Comparison of ENCODE assay signal across 33 mouse cellular contexts in genomic region chr8:80577126-80577525, GRCm38 (mm10). TPM values are rescaled to one million over a fixed set of nuclear protein-coding genes. Genes with fewer than 3 reads are reported as not detected.
DNase-seq lines count a peak whose midpoint lies in the region; ATAC-seq and TF ChIP-seq lines count a peak whose summit lies in the region.
"Had no signal": no experiment of that assay in that cellular context is flagged by ENCODE, and none has a peak within 500 bp of the region (broad histone marks: within the 10 kb centered on the region; RNA-seq: fewer than 3 reads in every experiment).

No protein-coding gene starts in this region.

- H3K79me2 ChIP-seq in C2C12 (ENCODE audit: control insufficient read depth, insufficient read depth): no peaks in the 10 kb centered on the region

- no peaks in the 10 kb centered on the region for H3K36me3 ChIP-seq in C2C12 (ENCODE audit: control insufficient read depth, insufficient read depth)
- H3K36me3 ChIP-seq: heart, embryonic 13.5 days; intestine, embryonic 15.5 days; midbrain, embryonic 12.5 days; neural tube, embryonic 13.5 days had no signal

- DNase-seq in kidney, postnatal 14 days: peak; percentile 2
- DNase-seq in kidney, postnatal 10 days: no peak
- DNase-seq in adrenal gland, adult 2 months: peak; percentile 72
- peak; percentile 35 to 49 for DNase-seq in adrenal gland, postnatal 36 days
- DNase-seq in urinary bladder, adult 18-20 months (ENCODE audit: low spot score in 2 of 2): no peak
- no peak for DNase-seq in thymus, postnatal 36 days
- DNase-seq: B cell, adult 2 months; cerebellum, adult 2 months; cerebellum, postnatal 14 days; gastrocnemius, postnatal 10 days; heart, postnatal 10 days; kidney, postnatal 4 days; layer of hippocampus, postnatal 36 days; liver; lung, adult 2 months; lung, postnatal 4 days; right cerebral cortex, postnatal 4 days had no signal

- no peak overlapping the region for H3K4me3 ChIP-seq in C2C12 (ENCODE audit: insufficient read depth, poor library complexity, severe bottlenecking)
- H3K4me3 ChIP-seq: erythroblast, embryonic 14.5 days; heart, embryonic 13.5 days; intestine, embryonic 15.5 days; megakaryocyte, embryonic 14.5 days; midbrain, embryonic 12.5 days; neural tube, embryonic 13.5 days had no signal

- H3ac ChIP-seq in C2C12 (ENCODE audit: control insufficient read depth, insufficient read length, low read depth): no peak overlapping the region

- H3K79me3 ChIP-seq in C2C12 (ENCODE audit: low read depth): no peaks in the 10 kb centered on the region

- no peak for TF ChIP-seq CTCF in C2C12 (IDR thresholded peaks at IDR 0.05; ENCODE audit: control insufficient read depth, insufficient read depth, insufficient read length)

- no peaks in the 10 kb centered on the region for H3K27me3 ChIP-seq in C2C12 (ENCODE audit: control insufficient read depth, insufficient read depth, insufficient read length)
- H3K27me3 ChIP-seq: CH12.LX; heart, embryonic 13.5 days; intestine, embryonic 15.5 days; megakaryocyte, embryonic 14.5 days; midbrain, embryonic 12.5 days; neural tube, embryonic 13.5 days had no signal

- ATAC-seq in monocyte, adult 5-6 weeks (replicated peaks; ENCODE audit: insufficient number of reproducible peaks, low FRiP score, low TSS enrichment, poor library complexity, severe bottlenecking): no peak
- ATAC-seq: hindbrain, postnatal 0 days; intestine, embryonic 15.5 days had no signal

TF ChIP-seq in C2C12, 6 proteins besides CTCF, POLR2A, EP300 and RAD21:
- TF ChIP-seq USF1 (IDR thresholded peaks at IDR 0.05; ENCODE audit: low read depth) (peak; percentile 50), MYOG (IDR thresholded peaks at IDR 0.05; ENCODE audit: control insufficient read depth, extremely low read depth, insufficient read length) (no peak)

RNA-seq across cellular contexts. Expression of gene Frem3, which starts 33.8 kb away (rescaled TPM):
- polyA plus RNA-seq in C2C12 (2012; fragmentation: generic; extraction: Trizol): not detected
- total RNA-seq in adrenal gland, adult 2 months (2021): not detected
- polyA plus RNA-seq in adrenal gland, adult 2 months (2012; rRNA removed): not detected in 2 replicates
- not detected for total RNA-seq in adrenal gland, postnatal 36 days (2021)
- not detected in 3 replicates for total RNA-seq in monocyte, adult 5-6 weeks (2017)
- total RNA-seq: adrenal gland, adult 18-20 months; CH12.LX; ES-E14; gastrocnemius, postnatal 10 days; heart, adult 8-10 months had no signal
- polyA plus RNA-seq: erythroblast, embryonic 14.5 days; forebrain, embryonic 11.5 days; lung, adult 2 months; midbrain, embryonic 12.5 days; spleen, adult 2 months; thymus, postnatal 0 days had no signal

Comparison
In these comparisons a context has a peak if more than half of its experiments do, and no peak if none do; other contexts are left out.
1. DNase-seq: peak in kidney, postnatal 14 days (single experiment), adrenal gland, adult 2 months (single experiment) and adrenal gland, postnatal 36 days (2 of 2); none in kidney, postnatal 10 days (single experiment), urinary bladder, adult 18-20 months (0 of 2) and thymus, postnatal 36 days (0 of 2).